27 mouse cellular contexts compared by ENCODE assay signal in the genomic region with DNA sequence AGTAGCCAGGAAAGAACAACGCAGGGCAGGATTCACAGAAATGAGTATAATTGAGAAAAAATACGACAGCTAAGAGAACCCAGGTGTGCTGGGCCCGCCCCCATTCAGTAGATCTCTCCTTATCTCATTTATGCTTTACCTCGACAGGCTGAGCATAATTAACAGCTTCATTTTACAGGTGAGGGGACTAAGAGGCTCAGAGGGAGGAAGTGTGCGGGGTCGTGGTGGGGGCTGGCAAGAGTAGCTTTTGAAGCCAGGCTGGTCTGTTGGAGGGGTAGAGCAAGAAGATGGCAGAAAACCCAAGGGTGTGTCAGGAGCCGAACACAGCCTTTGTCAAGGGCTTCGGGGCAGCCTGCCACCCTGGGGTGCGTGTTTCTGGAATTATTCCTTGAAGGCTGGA. TPM values are rescaled to one million over a fixed set of nuclear protein-coding genes. Genes with fewer than 3 reads are reported as not detected.
DNase-seq lines count a peak whose midpoint lies in the region; ATAC-seq and TF ChIP-seq lines count a peak whose summit lies in the region.
"Had no signal": no experiment of that assay in that cellular context is flagged by ENCODE, and none has a peak within 500 bp of the region (broad histone marks: within the 10 kb centered on the region; RNA-seq: fewer than 3 reads in every experiment).

No protein-coding gene starts in this region.

- no peaks in the 10 kb centered on the region for H3K9me3 ChIP-seq in forebrain, embryonic 13.5 days (replicated peaks)
- H3K9me3 ChIP-seq: embryonic facial prominence, embryonic 10.5 days; embryonic facial prominence, embryonic 13.5 days; forebrain, embryonic 10.5 days; hindbrain, embryonic 12.5 days; hindbrain, embryonic 15.5 days had no signal

- 29% methylated on average over 9 of the region's 9 CpGs for WGBS in thymus, adult 2 months
- 73% methylated on average over 9 of the region's 9 CpGs for WGBS in forebrain, embryonic 13.5 days

- TF ChIP-seq CTCF in thymus, adult 2 months (IDR thresholded peaks at IDR 0.05; ENCODE audit: borderline replicate concordance, control insufficient read depth, extremely low read depth, insufficient read depth, low read length, poor library complexity) = no peak

- H3K4me2 ChIP-seq in forebrain, embryonic 13.5 days = no peak overlapping the region
- H3K4me2 ChIP-seq: embryonic facial prominence, embryonic 13.5 days; heart, embryonic 11.5 days; hindbrain, embryonic 12.5 days; hindbrain, embryonic 15.5 days had no signal

- H3K36me3 ChIP-seq in thymus, adult 2 months (ENCODE audit: control insufficient read depth, insufficient read depth, low read length) = no peaks in the 10 kb centered on the region
- no peaks in the 10 kb centered on the region for H3K36me3 ChIP-seq in forebrain, embryonic 13.5 days (ENCODE audit: poor library complexity, severe bottlenecking)
- H3K36me3 ChIP-seq: embryonic facial prominence, embryonic 10.5 days; embryonic facial prominence, embryonic 13.5 days; forebrain, embryonic 10.5 days; hindbrain, embryonic 12.5 days; hindbrain, embryonic 15.5 days had no signal

- peak overlapping the region; percentile 94 for H3K27ac ChIP-seq in thymus, adult 2 months (ENCODE audit: control insufficient read depth, insufficient read depth, low read length)
- no peak overlapping the region for H3K27ac ChIP-seq in forebrain, embryonic 13.5 days
- H3K27ac ChIP-seq: embryonic facial prominence, embryonic 10.5 days; embryonic facial prominence, embryonic 13.5 days; forebrain, embryonic 10.5 days; gastrocnemius, adult 2 months; hindbrain, embryonic 12.5 days; hindbrain, embryonic 15.5 days had no signal

- H3K4me1 ChIP-seq in thymus, adult 2 months (replicated peaks; ENCODE audit: control insufficient read depth, insufficient read depth, low read length) = peaks cover 60% of the 10 kb centered on the region
- H3K4me1 ChIP-seq in forebrain, embryonic 13.5 days = peaks cover 5% of the 10 kb centered on the region; the same call in 1 of the 2 replicates
- H3K4me1 ChIP-seq: embryonic facial prominence, embryonic 13.5 days; hindbrain, embryonic 12.5 days; hindbrain, embryonic 15.5 days had no signal

- H3K27me3 ChIP-seq in thymus, adult 2 months (ENCODE audit: control insufficient read depth, insufficient read depth, low read length) = no peaks in the 10 kb centered on the region
- H3K27me3 ChIP-seq in forebrain, embryonic 13.5 days = no peaks in the 10 kb centered on the region
- H3K27me3 ChIP-seq: embryonic facial prominence, embryonic 13.5 days; hindbrain, embryonic 12.5 days; hindbrain, embryonic 15.5 days had no signal

- DNase-seq in adrenal gland, postnatal 14 days = peak; percentile 2
- DNase-seq in adrenal gland, postnatal 4 days (ENCODE audit: low spot score in 2 of 2) = no peak
- DNase-seq in thymus, adult 2 months = no peak
- no peak for DNase-seq in thymus, postnatal 0 days (ENCODE audit: low spot score)
- DNase-seq in T-cell, adult 2 months (ENCODE audit: low spot score) = peak; percentile 27
- peak; percentile 59 for DNase-seq in thymus, postnatal 4 days
- no peak for DNase-seq in liver
- DNase-seq: adrenal gland, adult 8-10 months; adrenal gland, postnatal 36 days; cerebellum, adult 11-12 months; cerebellum, adult 8-10 months; cerebellum, postnatal 10 days; cerebellum, postnatal 36 days; embryo, embryonic 11 days; forebrain, postnatal 0 days; gastrocnemius, adult 2 months; gastrocnemius, postnatal 14 days; heart, adult 11 months had no signal

- TF ChIP-seq POLR2A in thymus, adult 2 months (IDR thresholded peaks at IDR 0.05; ENCODE audit: control insufficient read depth, extremely low read depth, insufficient read depth, low read length, poor library complexity) = no peak

- no peak for ATAC-seq in forebrain, embryonic 13.5 days
- ATAC-seq: forebrain, embryonic 14.5 days; forebrain, postnatal 0 days had no signal

- peak overlapping the region; percentile 42 for H3K4me3 ChIP-seq in thymus, adult 2 months (ENCODE audit: control insufficient read depth, insufficient read depth, low read length)
- H3K4me3 ChIP-seq in forebrain, embryonic 13.5 days = no peak overlapping the region
- H3K4me3 ChIP-seq: embryonic facial prominence, embryonic 10.5 days; embryonic facial prominence, embryonic 13.5 days; erythroblast, embryonic 14.5 days; forebrain, embryonic 10.5 days; gastrocnemius, adult 2 months; hindbrain, embryonic 12.5 days; hindbrain, embryonic 15.5 days had no signal

- H3K9ac ChIP-seq in forebrain, embryonic 13.5 days = no peak overlapping the region
- H3K9ac ChIP-seq: embryonic facial prominence, embryonic 13.5 days; forebrain, postnatal 0 days; hindbrain, embryonic 12.5 days; hindbrain, embryonic 15.5 days had no signal

RNA-seq across cellular contexts. Expression of a gene that starts 16.1 kb away (rescaled TPM):
- 41.6 and 78.5 TPM in 2 replicates for total RNA-seq in adrenal gland, postnatal 14 days (2021)
- 10 to 100 TPM; 66.8 to 71.8 TPM for total RNA-seq in adrenal gland, postnatal 4 days (2021)
- polyA plus RNA-seq in thymus, adult 2 months (2012; rRNA removed) = 2,910 and 3,273 TPM in 2 replicates
- 1,084 and 1,272 TPM in 2 replicates for polyA plus RNA-seq in thymus, postnatal 0 days (2015; fragmentation: Nextera tagmentation; extraction: Ambion mirVana)
- polyA plus RNA-seq in forebrain, embryonic 13.5 days (2015; fragmentation: Nextera tagmentation; extraction: Ambion mirVana) = 2.2 and 2.3 TPM in 2 replicates

Comparison
In these comparisons a context has a peak if more than half of its experiments do, and no peak if none do; other contexts are left out.
1. DNase-seq: peak in adrenal gland, postnatal 14 days (single experiment), T-cell, adult 2 months (single experiment) and thymus, postnatal 4 days (single experiment); none in adrenal gland, postnatal 4 days (0 of 2), thymus, adult 2 months (single experiment), thymus, postnatal 0 days (single experiment) and liver (single experiment).
2. RNA of a gene that starts 16.1 kb away (polyA plus RNA-seq): 2,910 to 3,273 TPM in thymus, adult 2 months and 1,084 to 1,272 TPM in thymus, postnatal 0 days; 2.2 to 2.3 TPM in forebrain, embryonic 13.5 days; every median in the first group is over 100 times any median in the second.